Mouse (Mus musculus): ENCODE results near the gene Ppme1. TPM values are rescaled to one million over a fixed set of nuclear protein-coding genes. Genes with fewer than 3 reads are reported as not detected.

The Ppme1 gene
- total RNA-seq, 2 experiments from 2014 or later = 22.6 to 24.6 TPM

DNA sequence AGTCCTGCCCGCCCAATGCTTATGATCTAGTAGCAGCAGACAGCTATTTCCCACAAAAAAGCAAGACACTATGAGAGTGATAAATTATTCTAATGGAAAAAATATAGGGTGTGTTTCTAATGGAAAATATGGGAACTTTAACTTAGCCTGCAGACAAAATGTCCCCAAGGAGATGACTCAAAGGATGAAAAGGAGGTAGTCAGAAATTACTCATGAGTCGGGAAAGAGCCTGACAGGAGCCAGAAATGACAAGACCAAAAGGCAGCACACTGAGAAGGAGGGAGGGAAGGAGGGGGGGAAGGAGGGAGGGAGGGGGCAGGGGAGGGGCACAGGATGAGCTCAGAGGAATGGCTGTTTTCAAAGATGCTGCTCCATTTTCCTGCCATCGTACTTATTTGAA is 90.5 kb downstream of the Ppme1 start:
- DNase-seq (ENCODE audit: low spot score) = no peak

DNA sequence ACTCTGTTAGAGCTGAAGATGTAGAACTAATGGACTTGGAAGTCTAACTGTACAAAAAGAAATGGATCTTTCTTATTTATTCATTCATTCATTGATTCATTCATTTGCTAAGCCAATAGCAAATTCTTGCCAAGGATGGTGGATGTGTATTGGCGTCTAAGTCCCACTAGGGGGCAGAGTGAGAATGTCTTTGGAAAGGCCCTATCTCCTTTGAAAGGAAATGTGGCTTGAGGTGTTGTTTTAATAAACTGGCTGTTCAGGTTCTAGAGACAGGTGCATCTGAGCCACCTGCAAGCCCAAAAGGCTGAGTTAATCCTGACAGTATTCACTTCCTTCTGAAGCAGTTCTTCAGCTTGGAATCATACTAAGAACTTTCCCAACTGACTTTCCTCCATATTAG is 92.3 kb downstream of the Ppme1 start:
- peak; percentile 57 for DNase-seq (ENCODE audit: low spot score)

Other genes with a start within 250 kb of the Ppme1 start
- gene Lipt2, start 213.0 kb downstream of the Ppme1 start, total RNA-seq (2021) = 1 to 10 TPM; 3.9 to 4.3 TPM
- under 1 TPM; 0.39 to 0.55 TPM for gene Kcne3, start 195.8 kb downstream of the Ppme1 start, total RNA-seq (2021)
- gene Pgm2l1, start 144.9 kb downstream of the Ppme1 start, total RNA-seq (2021) = 10 to 100 TPM; 18.1 to 19.3 TPM
- gene P4ha3, start 86.8 kb downstream of the Ppme1 start, total RNA-seq (2021) = under 1 TPM; 0.11 to 0.14 TPM
- 1 to 10 TPM; 5.5 to 6.1 TPM for gene C2cd3, start 74 bp downstream of the Ppme1 start, total RNA-seq (2021)
- gene Ucp3, start 100.7 kb upstream of the Ppme1 start, total RNA-seq (2021) = 100 to 1,000 TPM in 1 of 2 experiments, 10 to 100 TPM in 1; 94.4 to 203 TPM
- 10 to 100 TPM; 16.6 to 17.4 TPM for gene Ucp2, start 121.0 kb upstream of the Ppme1 start, total RNA-seq (2021)
- gene Dnajb13, start 142.7 kb upstream of the Ppme1 start, total RNA-seq (2021) = not detected
- 10 to 100 TPM; 10.1 to 11.7 TPM for gene Coa4, start 164.8 kb upstream of the Ppme1 start, total RNA-seq (2021)
- gene Rab6a, start 235.1 kb upstream of the Ppme1 start, total RNA-seq (2021) = 10 to 100 TPM; 65.5 to 68.8 TPM
- 10 to 100 TPM; 54.7 to 60.4 TPM for gene Mrpl48, start 236.0 kb upstream of the Ppme1 start, total RNA-seq (2021)

Measured in gastrocnemius, adult 18-20 months (tissue).